Mouse (Mus musculus) megakaryocyte, embryonic 14.5 days (primary cell): Measurements from ENCODE around the gene Col13a1.

Experiments
- FLI1 ChIP-seq: IDR thresholded peaks from 2 replicates; pipeline ENCODE4 v1.6.1; 2012; ENCODE audit warnings: low read length, inconsistent platforms, mixed read lengths
- GATA1 ChIP-seq: IDR thresholded peaks from 3 replicates; pipeline ENCODE4 v1.6.1; 2012; ENCODE audit warnings: mixed read lengths, low read length, inconsistent platforms, borderline replicate concordance

GRCm38 (mm10) chr10:61844475-61844874, 134.4 kb downstream of the Col13a1 start:
- TF ChIP-seq FLI1 (no peak), GATA1 (no peak)
